Mouse (Mus musculus) lung, adult 2 months (tissue): Measurements from ENCODE around the gene Grin2b.

Source experiments
- CTCF ChIP-seq: fragments of 200-500 bp; IDR thresholded peaks from 2 replicates; pipeline ENCODE4 v1.5.1; 2011; ENCODE audit warnings: mild to moderate bottlenecking, low read length, control low read depth; ENCODE audit not compliant: insufficient read depth
- POLR2A ChIP-seq: fragments of 200-500 bp; IDR thresholded peaks from 2 replicates; pipeline ENCODE4 v1.6.1; 2011; ENCODE audit warnings: low read depth, mild to moderate bottlenecking, control low read depth, low read length, borderline replicate concordance; ENCODE audit errors: extremely low read depth

DNA sequence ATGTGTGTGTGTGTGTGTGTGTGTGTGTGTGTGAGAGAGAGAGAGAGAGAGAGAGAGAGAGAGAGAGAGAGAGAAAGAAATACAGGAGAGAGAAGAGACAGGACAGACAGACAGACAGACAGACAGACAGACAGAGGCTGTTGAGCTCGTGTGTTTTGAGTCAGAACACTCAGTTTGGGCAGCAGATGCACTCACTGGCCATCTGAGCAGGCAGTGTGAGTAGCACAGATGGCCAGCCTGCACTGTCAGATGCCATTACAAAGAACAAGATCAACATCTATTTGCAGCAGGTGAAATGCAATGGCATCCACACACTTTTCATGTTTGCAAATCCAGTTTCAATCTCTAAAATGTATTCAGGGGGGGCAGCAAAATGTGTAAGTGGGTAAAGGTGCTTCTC, 120.0 kb downstream of the Grin2b start:
- no peak for TF ChIP-seq CTCF
- TF ChIP-seq POLR2A, result no peak
